Mouse (Mus musculus): ENCODE data around the gene Tbc1d9. TPM values are rescaled to one million over a fixed set of nuclear protein-coding genes. Genes with fewer than 3 reads are reported as not detected.

Gene Tbc1d9
- total and polyA plus RNA-seq, 2 experiments, result 0.62 to 1.6 TPM

GRCm38 (mm10) chr8:83250858-83251257 lies 85.7 kb downstream of the Tbc1d9 start:
- 88% methylated on average over 6 of the region's 6 CpGs for WGBS
- Histone ChIP-seq H3K27me3 (ENCODE audit: control insufficient read depth, insufficient read depth, low read length) (no peaks in the 10 kb centered on the region), H3K9ac (ENCODE audit: low read depth, low read length) (no peak overlapping the region), H3K36me3 (ENCODE audit: control insufficient read depth, insufficient read depth, low read length) (no peaks in the 10 kb centered on the region), H3K27ac (replicated peaks; ENCODE audit: insufficient read depth, low read depth, low read length) (no peak overlapping the region), H3K4me1 (ENCODE audit: control insufficient read depth, insufficient read depth, low read length) (no peaks in the 10 kb centered on the region), H3K4me3 (ENCODE audit: insufficient read depth, low read depth, low read length) (no peak overlapping the region), H3K79me2 (ENCODE audit: control insufficient read depth, insufficient read depth, low read length) (no peaks in the 10 kb centered on the region)
- no peak for DNase-seq (ENCODE audit: extremely low read depth, low read depth, low spot score)
- TF ChIP-seq CTCF (IDR thresholded peaks at IDR 0.05; ENCODE audit: low read depth, low read length) (no peak), POLR2A (IDR thresholded peaks at IDR 0.05; ENCODE audit: extremely low read depth, insufficient read depth, low read length) (no peak)

GRCm38 (mm10) chr8:83251362-83252246 lies 86.5 kb downstream of the Tbc1d9 start:
- H3K9ac ChIP-seq (ENCODE audit: low read depth, low read length), result no peak overlapping the region
- H3K4me1 ChIP-seq (ENCODE audit: control insufficient read depth, insufficient read depth, low read length), result no peaks in the 10 kb centered on the region
- no peak overlapping the region for H3K27ac ChIP-seq (replicated peaks; ENCODE audit: insufficient read depth, low read depth, low read length)
- no peak overlapping the region for H3K4me3 ChIP-seq (ENCODE audit: insufficient read depth, low read depth, low read length)
- H3K79me2 ChIP-seq (ENCODE audit: control insufficient read depth, insufficient read depth, low read length), result no peaks in the 10 kb centered on the region
- no peaks in the 10 kb centered on the region for H3K27me3 ChIP-seq (ENCODE audit: control insufficient read depth, insufficient read depth, low read length)
- H3K36me3 ChIP-seq (ENCODE audit: control insufficient read depth, insufficient read depth, low read length), result no peaks in the 10 kb centered on the region
- TF ChIP-seq CTCF (IDR thresholded peaks at IDR 0.05; ENCODE audit: low read depth, low read length) (no peak), POLR2A (IDR thresholded peaks at IDR 0.05; ENCODE audit: extremely low read depth, insufficient read depth, low read length) (no peak)
- 88% methylated on average over 14 of the region's 14 CpGs for WGBS
- no peak for DNase-seq (ENCODE audit: extremely low read depth, low read depth, low spot score)

- Histone ChIP-seq H3K9ac (ENCODE audit: low read depth, low read length) (no peak overlapping the region), H3K4me1 (ENCODE audit: control insufficient read depth, insufficient read depth, low read length) (no peaks in the 10 kb centered on the region), H3K36me3 (ENCODE audit: control insufficient read depth, insufficient read depth, low read length) (no peaks in the 10 kb centered on the region), H3K79me2 (ENCODE audit: control insufficient read depth, insufficient read depth, low read length) (no peaks in the 10 kb centered on the region), H3K27ac (replicated peaks; ENCODE audit: insufficient read depth, low read depth, low read length) (no peak overlapping the region), H3K4me3 (ENCODE audit: insufficient read depth, low read depth, low read length) (no peak overlapping the region), H3K27me3 (ENCODE audit: control insufficient read depth, insufficient read depth, low read length) (no peaks in the 10 kb centered on the region)
- no peak for DNase-seq (ENCODE audit: extremely low read depth, low read depth, low spot score)
- 89% methylated on average over 5 of the region's 5 CpGs for WGBS
- TF ChIP-seq POLR2A (IDR thresholded peaks at IDR 0.05; ENCODE audit: extremely low read depth, insufficient read depth, low read length), result no peak
- no peak for TF ChIP-seq CTCF (IDR thresholded peaks at IDR 0.05; ENCODE audit: low read depth, low read length)
These were observed 87.6 kb downstream of the Tbc1d9 start for GRCm38 (mm10) chr8:83252791-83253190.

- Histone ChIP-seq H3K4me1 (ENCODE audit: control insufficient read depth, insufficient read depth, low read length) (no peaks in the 10 kb centered on the region), H3K79me2 (ENCODE audit: control insufficient read depth, insufficient read depth, low read length) (no peaks in the 10 kb centered on the region), H3K4me3 (ENCODE audit: insufficient read depth, low read depth, low read length) (no peak overlapping the region), H3K9ac (ENCODE audit: low read depth, low read length) (no peak overlapping the region), H3K36me3 (ENCODE audit: control insufficient read depth, insufficient read depth, low read length) (no peaks in the 10 kb centered on the region), H3K27me3 (ENCODE audit: control insufficient read depth, insufficient read depth, low read length) (no peaks in the 10 kb centered on the region), H3K27ac (replicated peaks; ENCODE audit: insufficient read depth, low read depth, low read length) (no peak overlapping the region)
- 93% methylated on average over 5 of the region's 5 CpGs for WGBS
- no peak for DNase-seq (ENCODE audit: extremely low read depth, low read depth, low spot score)
- TF ChIP-seq POLR2A (IDR thresholded peaks at IDR 0.05; ENCODE audit: extremely low read depth, insufficient read depth, low read length) (no peak), CTCF (IDR thresholded peaks at IDR 0.05; ENCODE audit: low read depth, low read length) (no peak)
These were observed 92.5 kb downstream of the Tbc1d9 start for GRCm38 (mm10) chr8:83257631-83258030.

- no peaks in the 10 kb centered on the region for H3K27me3 ChIP-seq (ENCODE audit: control insufficient read depth, insufficient read depth, low read length)
- no peak overlapping the region for H3K4me3 ChIP-seq (ENCODE audit: insufficient read depth, low read depth, low read length)
- no peak overlapping the region for H3K9ac ChIP-seq (ENCODE audit: low read depth, low read length)
- no peak overlapping the region for H3K27ac ChIP-seq (replicated peaks; ENCODE audit: insufficient read depth, low read depth, low read length)
- 68% methylated on average over 16 of the region's 16 CpGs for WGBS
- no peaks in the 10 kb centered on the region for H3K79me2 ChIP-seq (ENCODE audit: control insufficient read depth, insufficient read depth, low read length)
- TF ChIP-seq POLR2A (IDR thresholded peaks at IDR 0.05; ENCODE audit: extremely low read depth, insufficient read depth, low read length) (no peak), CTCF (IDR thresholded peaks at IDR 0.05; ENCODE audit: low read depth, low read length) (peak; percentile 63; the same call in 1 of the 2 replicates)
- peak; percentile 30 for DNase-seq (ENCODE audit: extremely low read depth, low read depth, low spot score)
- H3K36me3 ChIP-seq (ENCODE audit: control insufficient read depth, insufficient read depth, low read length), result no peaks in the 10 kb centered on the region
- no peaks in the 10 kb centered on the region for H3K4me1 ChIP-seq (ENCODE audit: control insufficient read depth, insufficient read depth, low read length)
These were observed 95.5 kb downstream of the Tbc1d9 start for GRCm38 (mm10) chr8:83260418-83261215.

All from liver, adult 2 months (tissue).